Mouse (Mus musculus) heart, embryonic 11.5 days (tissue): ENCODE measurements around the gene Fut1. TPM values are rescaled to one million over a fixed set of nuclear protein-coding genes. Genes with fewer than 3 reads are reported as not detected.

ENCODE experiments used
- ATAC-seq: fragments of 200-750 bp; cut with Nextera tagmentation; replicated peaks from 2 replicates; pipeline ENCODE4 v1.8.0; 2017; ENCODE audit warnings: moderate library complexity; ENCODE audit not compliant: insufficient number of reproducible peaks, low FRiP score, low TSS enrichment
- H3K27ac ChIP-seq: fragments of 300-500 bp; sonication (generic); 2 replicates; pipeline ENCODE4 v1.5.1; 2014; ENCODE audit warnings: mild to moderate bottlenecking, low read depth, low read length
- H3K27me3 ChIP-seq: fragments of 300-500 bp; sonication (generic); 2 replicates; pipeline ENCODE4 v1.6.1; 2014; ENCODE audit warnings: mild to moderate bottlenecking, low read length, mixed read lengths; ENCODE audit not compliant: control insufficient read depth, insufficient read depth
- H3K36me3 ChIP-seq: fragments of 300-500 bp; sonication (generic); 2 replicates; pipeline ENCODE4 v1.6.1; 2014; ENCODE audit warnings: mild to moderate bottlenecking, low read length, moderate library complexity, mixed read lengths; ENCODE audit not compliant: control insufficient read depth, insufficient read depth
- H3K4me1 ChIP-seq: fragments of 300-500 bp; sonication (generic); 2 replicates; pipeline ENCODE4 v1.6.1; 2014; ENCODE audit warnings: low read length; ENCODE audit not compliant: control insufficient read depth, insufficient read depth
- H3K4me2 ChIP-seq: fragments of 300-500 bp; sonication (generic); 2 replicates; pipeline ENCODE4 v1.6.1; 2014; ENCODE audit warnings: mild to moderate bottlenecking, moderate library complexity
- H3K4me3 ChIP-seq: fragments of 300-500 bp; sonication (generic); 2 replicates; pipeline ENCODE4 v1.5.1; 2014; ENCODE audit warnings: low read depth, low read length
- H3K9ac ChIP-seq: fragments of 300-500 bp; sonication (generic); 2 replicates; pipeline ENCODE4 v1.6.1; 2014; ENCODE audit warnings: mild to moderate bottlenecking, low read depth, low read length, moderate library complexity
- H3K9me3 ChIP-seq: fragments of 300-500 bp; sonication (generic); replicated peaks from 2 replicates; pipeline ENCODE4 v1.6.1; 2016; ENCODE audit warnings: low read length; ENCODE audit not compliant: control insufficient read depth
- WGBS: fragments of 180-500 bp; shearing (Covaris S2); extraction: QIAGEN DNeasy Blood & Tissue Kit; methylation state at CpG from one replicate; pipeline ENCODE4 v1.1.7; 2014; ENCODE audit not compliant: insufficient replicate concordance; 5-methylcytosine and 5-hydroxymethylcytosine counted together
- polyA plus RNA-seq: library from polyadenylated mRNA; unstranded; fragments of >200 nt; fragmentation: Nextera tagmentation; extraction: Ambion mirVana; gene quantifications from 2 replicates; pipeline ENCODE4 v1.2.1, GENCODE M21; 2014

The Fut1 gene
- polyA plus RNA-seq = not detected in 2 replicates

GRCm38 (mm10) chr7:45617042-45617695 lies at the start of gene Fut1:
Fut1 (plus strand) TSS chr7:45617289.
- no peaks in the 10 kb centered on the region for H3K36me3 ChIP-seq
- H3K4me1 ChIP-seq = 0 out of 2 replicates have a peak, but pooled peaks cover 3% of the 10 kb centered on the region
- H3K4me3 ChIP-seq = peak within 1 kb of the TSS; percentile 1; the same call in 1 of the 2 replicates
- no peak within 1 kb of the TSS for H3K27ac ChIP-seq
- peaks cover 49% of the 10 kb centered on the region for H3K27me3 ChIP-seq
- H3K4me2 ChIP-seq = peak within 1 kb of the TSS; percentile 9; the same call in 1 of the 2 replicates
- WGBS = 7% methylated on average over 31 of the region's 31 CpGs
- H3K9ac ChIP-seq = no peak within 1 kb of the TSS
- no peaks in the 10 kb centered on the region for H3K9me3 ChIP-seq
- ATAC-seq = no peak

DNA sequence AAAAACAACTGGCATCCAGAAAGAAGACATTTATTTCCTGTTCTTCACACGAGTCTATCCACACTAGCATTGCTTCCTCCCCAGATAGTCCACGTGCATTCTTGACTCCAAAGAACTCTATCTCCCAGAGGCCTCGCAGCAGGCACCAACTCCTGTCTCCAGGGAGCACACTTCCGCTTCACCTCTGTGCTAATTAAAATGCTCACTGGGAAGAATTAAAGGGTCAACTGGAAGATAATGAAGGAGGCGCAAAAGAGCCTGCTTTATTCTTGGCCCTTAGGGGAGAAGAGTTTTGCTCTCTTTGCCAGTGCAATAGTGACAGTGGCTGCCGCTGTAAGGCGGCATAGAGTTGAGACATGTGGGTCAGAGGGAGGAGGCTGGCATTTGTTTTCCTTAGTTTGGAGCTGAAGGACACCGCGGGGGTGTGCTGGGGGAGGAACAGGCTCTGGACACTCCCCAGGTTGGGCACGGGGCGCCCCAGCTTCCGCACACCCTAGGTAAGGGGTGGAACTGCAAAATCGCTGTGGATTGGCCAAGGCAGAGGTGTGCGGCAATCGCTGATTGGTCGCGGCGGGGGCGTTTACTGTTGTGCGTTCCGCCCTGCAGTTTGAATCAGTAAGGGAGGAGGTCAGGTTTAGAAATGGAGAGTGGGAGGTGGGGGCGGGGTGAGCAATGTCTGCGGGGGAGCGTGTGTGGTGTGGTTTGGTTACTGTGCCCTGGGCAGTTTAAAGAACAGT lies 49.1 kb upstream of the Fut1 start:
- peak overlapping the region; percentile 81 for H3K4me2 ChIP-seq
- H3K27me3 ChIP-seq = no peaks in the 10 kb centered on the region
- peak overlapping the region; percentile 82 for H3K27ac ChIP-seq
- peak overlapping the region; percentile 49 for H3K4me3 ChIP-seq
- peak overlapping the region; percentile 65 for H3K9ac ChIP-seq
- peak; percentile 96 for ATAC-seq
- no peaks in the 10 kb centered on the region for H3K36me3 ChIP-seq
- H3K9me3 ChIP-seq = no peaks in the 10 kb centered on the region
- peaks cover 21% of the 10 kb centered on the region for H3K4me1 ChIP-seq
- 1% methylated on average over 24 of the region's 24 CpGs for WGBS

DNA sequence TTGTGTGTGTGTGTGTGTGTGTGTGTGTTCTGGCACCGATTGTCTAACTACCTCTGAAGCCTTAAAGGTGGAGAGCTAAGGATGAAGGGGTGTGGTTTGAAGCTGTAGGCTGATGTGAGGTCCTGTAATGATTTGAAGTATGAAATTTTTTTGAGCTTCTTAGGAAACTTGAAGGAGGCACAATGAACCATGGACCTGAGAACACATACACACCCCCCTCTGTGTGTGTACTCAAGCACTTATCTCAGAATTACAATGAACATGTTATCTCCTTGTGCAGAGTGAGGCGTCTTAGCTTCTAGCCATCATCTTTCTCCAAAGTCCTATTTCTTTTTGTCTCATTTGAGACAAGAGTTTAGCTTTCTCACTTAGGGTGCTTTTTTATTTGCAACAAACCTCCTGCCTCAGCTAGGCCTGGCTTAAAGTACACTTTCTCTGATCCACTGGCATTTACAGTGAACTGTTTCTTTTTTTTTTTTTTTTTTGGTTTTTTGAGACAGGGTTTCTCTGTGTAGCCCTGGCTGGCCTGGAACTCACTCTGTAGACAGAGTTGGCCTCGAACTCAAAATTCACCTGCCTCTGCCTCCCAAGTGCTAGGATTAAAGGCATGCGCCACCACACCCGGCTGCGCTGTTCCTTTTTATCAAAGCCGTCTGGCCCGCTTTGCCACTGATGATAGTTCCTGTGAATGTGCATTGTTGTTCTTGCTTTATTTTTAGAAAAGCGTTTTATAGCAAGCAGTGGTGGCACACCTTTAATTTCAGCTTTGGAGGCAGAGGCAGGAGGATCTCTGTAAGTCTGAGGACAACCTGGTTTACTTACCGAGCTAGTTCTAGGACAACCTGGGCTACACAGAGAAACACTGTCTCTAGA lies 48.3 kb upstream of the Fut1 start:
- ATAC-seq = 0 out of 2 replicates have a peak, but pooled peaks have one; percentile 1
- H3K9ac ChIP-seq = peak overlapping the region; percentile 55
- H3K4me2 ChIP-seq = peak overlapping the region; percentile 81
- no peaks in the 10 kb centered on the region for H3K27me3 ChIP-seq
- peaks cover 21% of the 10 kb centered on the region for H3K4me1 ChIP-seq
- peak overlapping the region; percentile 49 for H3K4me3 ChIP-seq
- no peaks in the 10 kb centered on the region for H3K9me3 ChIP-seq
- H3K27ac ChIP-seq = peak overlapping the region; percentile 82
- no peaks in the 10 kb centered on the region for H3K36me3 ChIP-seq
- 67% methylated on average over 10 of the region's 10 CpGs for WGBS

DNA sequence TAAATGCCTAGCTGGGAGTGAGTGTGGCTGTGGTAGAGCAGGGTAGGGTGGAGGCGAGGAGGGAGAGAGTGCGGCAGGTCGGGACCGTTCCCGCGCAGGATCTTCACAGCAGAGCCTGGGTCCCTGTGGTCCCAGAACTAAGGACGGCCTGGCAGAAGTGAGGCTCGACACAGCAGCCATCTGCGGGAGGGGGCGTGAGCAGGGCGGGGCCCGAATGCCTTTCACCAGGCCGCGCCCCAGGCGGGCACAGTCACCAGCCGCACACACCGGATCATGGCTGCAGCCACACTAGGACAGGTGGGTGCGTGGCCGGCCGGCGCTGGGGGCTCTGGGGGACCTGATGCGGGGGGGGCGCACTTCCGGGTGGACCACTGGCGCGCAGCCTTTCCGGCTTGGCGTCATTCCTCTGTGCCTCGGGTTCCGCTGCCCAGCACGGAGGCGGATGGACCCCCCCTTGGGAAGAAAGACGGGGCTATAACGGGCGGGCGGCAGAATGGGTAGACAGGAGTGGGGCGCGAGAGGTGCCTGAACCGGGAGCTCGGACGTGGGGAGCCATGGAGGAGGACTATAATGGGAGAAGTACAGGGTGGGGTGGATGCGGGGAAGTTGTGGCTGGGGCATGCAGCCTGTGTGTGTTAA lies 46.9 kb upstream of the Fut1 start, which contains the start of gene Bcat2:
TSS of gene Bcat2 (plus strand) at position 51 of the 639 bp plus-strand sequence.
- H3K9ac ChIP-seq = peak within 1 kb of the TSS; percentile 87
- peaks cover 23% of the 10 kb centered on the region for H3K4me1 ChIP-seq
- no peaks in the 10 kb centered on the region for H3K27me3 ChIP-seq
- no peaks in the 10 kb centered on the region for H3K9me3 ChIP-seq
- ATAC-seq = peak; percentile 72
- peak within 1 kb of the TSS; percentile 68 for H3K4me3 ChIP-seq
- under 1% methylated on average over 41 of the region's 42 CpGs for WGBS
- H3K4me2 ChIP-seq = peak within 1 kb of the TSS; percentile 59
- peak within 1 kb of the TSS; percentile 82 for H3K27ac ChIP-seq
- H3K36me3 ChIP-seq = no peaks in the 10 kb centered on the region

DNA sequence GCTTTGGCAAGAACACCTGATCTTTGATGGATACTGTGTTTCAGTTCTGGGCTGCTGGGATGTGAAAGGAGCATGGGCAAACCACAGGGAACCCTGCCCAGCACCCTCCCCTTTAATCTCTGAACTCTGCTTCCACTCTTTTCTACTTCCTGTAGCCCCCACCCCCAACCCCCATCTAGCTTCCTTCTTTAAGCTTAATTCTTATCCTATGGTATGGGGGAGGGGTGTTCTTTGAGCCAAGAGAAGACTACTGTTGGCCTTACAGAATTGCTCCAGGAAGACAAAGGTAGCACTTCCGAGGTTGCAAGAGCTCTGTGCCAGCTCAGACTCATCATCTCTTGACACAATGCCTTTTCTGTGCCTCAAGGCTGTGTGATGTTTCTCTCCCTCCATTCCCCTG lies 45.1 kb upstream of the Fut1 start:
- H3K4me3 ChIP-seq = no peak overlapping the region
- ATAC-seq = no peak
- peaks cover 23% of the 10 kb centered on the region for H3K4me1 ChIP-seq
- H3K9ac ChIP-seq = no peak overlapping the region
- H3K27ac ChIP-seq = no peak overlapping the region
- H3K36me3 ChIP-seq = peaks cover 7% of the 10 kb centered on the region
- H3K4me2 ChIP-seq = peak overlapping the region; percentile 59
- no peaks in the 10 kb centered on the region for H3K27me3 ChIP-seq
- WGBS = 37% methylated on average over 1 of the region's 1 CpGs
- H3K9me3 ChIP-seq = no peaks in the 10 kb centered on the region

DNA sequence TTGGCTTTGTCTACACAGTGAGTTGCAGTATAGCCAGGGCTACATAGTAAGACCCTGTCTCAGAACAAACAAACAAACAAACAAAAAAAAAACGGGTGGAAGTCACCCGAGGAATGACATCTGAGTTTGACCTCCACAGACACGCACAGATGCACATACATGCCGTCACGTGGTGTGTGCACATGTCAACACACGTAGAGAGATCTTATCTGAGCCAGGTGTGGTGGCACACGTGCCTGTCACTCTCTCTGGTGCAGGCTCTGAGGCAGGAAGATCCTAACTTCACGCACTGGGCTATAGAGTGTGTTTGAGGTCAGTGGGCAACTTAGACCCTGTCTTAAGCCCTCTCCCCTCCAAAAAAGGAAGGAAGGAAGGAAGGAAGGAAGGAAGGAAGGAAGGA lies 43.1 kb upstream of the Fut1 start:
- ATAC-seq = no peak
- WGBS = 78% methylated on average over 8 of the region's 8 CpGs

DNA sequence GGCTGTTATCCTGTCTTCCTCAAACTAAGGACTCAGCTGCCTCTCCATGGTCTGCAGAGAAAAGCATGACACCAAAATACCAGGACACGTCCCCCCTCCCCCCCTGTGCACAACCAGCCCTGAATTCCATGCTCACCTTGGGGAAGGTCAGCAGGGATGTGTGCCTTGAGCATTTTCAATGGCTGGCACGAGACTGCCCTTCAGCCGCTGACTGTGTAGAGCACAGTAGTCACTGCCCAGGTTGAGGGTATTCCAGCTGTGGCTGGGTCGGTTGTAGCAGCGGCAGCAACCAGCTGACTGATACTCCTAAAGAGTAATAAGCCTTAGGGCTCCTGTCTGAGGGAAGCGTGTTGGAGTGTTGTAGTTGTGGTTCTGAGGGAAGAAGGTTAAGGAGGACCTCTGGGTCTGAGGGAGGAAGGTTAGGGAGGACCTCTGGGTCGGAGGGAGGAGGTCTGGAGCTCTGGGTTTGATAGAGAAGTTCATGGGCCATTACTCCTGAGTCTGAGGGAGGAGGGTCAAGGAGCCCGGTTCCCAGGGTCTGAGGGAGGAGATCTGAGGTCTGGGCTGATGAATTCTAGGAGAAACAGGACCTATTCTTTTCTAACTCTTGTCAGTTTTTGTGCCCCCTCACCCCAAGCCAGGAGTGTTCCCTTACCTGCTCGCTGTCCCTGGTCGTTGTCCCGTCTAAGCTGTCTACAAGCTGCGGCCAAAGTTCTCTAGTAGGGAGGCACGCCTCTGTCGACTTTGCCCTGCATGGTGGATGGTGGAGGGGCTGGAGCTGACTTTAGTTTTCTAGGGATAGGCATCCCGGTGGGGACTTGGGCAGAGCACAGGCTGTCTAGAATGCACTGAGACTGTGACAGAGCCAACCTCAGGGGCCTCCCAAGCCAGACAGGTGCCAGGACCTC lies 42.4 kb upstream of the Fut1 start:
- Histone ChIP-seq H3K4me2 (peak overlapping the region; percentile 22; the same call in 1 of the 2 replicates), H3K4me3 (no peak overlapping the region), H3K27me3 (no peaks in the 10 kb centered on the region), H3K9ac (no peak overlapping the region), H3K4me1 (peaks cover 14% of the 10 kb centered on the region), H3K27ac (no peak overlapping the region), H3K9me3 (no peaks in the 10 kb centered on the region), H3K36me3 (peaks cover 7% of the 10 kb centered on the region)
- ATAC-seq = no peak
- WGBS = 73% methylated on average over 15 of the region's 15 CpGs

More for the DNA sequence above, 43.1 kb upstream of the Fut1 start:
- Histone ChIP-seq H3K9me3 (no peaks in the 10 kb centered on the region), H3K4me1 (peaks cover 14% of the 10 kb centered on the region), H3K9ac (no peak overlapping the region), H3K4me2 (no peak overlapping the region), H3K27me3 (no peaks in the 10 kb centered on the region), H3K36me3 (peaks cover 7% of the 10 kb centered on the region), H3K27ac (no peak overlapping the region), H3K4me3 (no peak overlapping the region)
